Mouse (Mus musculus) forebrain, embryonic 15.5 days (tissue): ENCODE results near the gene Spata7. TPM values are rescaled to one million over a fixed set of nuclear protein-coding genes. Genes with fewer than 3 reads are reported as not detected.

Experiments used
- ATAC-seq: fragments of 200-750 bp; cut with Nextera tagmentation; replicated peaks from 2 replicates; pipeline ENCODE4 v1.8.0; 2017; ENCODE audit warnings: mild to moderate bottlenecking, moderate TSS enrichment, moderate library complexity
- H3K27ac ChIP-seq: fragments of 300-500 bp; sonication (generic); replicated peaks from 2 replicates; pipeline ENCODE4 v1.5.1; 2015; ENCODE audit warnings: mild to moderate bottlenecking, inconsistent platforms
- H3K27me3 ChIP-seq: fragments of 300-500 bp; sonication (generic); 2 replicates; pipeline ENCODE4 v1.6.1; 2015; ENCODE audit warnings: inconsistent platforms
- H3K36me3 ChIP-seq: fragments of 300-500 bp; sonication (generic); 2 replicates; pipeline ENCODE4 v1.6.1; 2015; ENCODE audit warnings: mild to moderate bottlenecking, inconsistent platforms
- H3K4me1 ChIP-seq: fragments of 300-500 bp; sonication (generic); 2 replicates; pipeline ENCODE4 v1.6.1; 2015; ENCODE audit warnings: inconsistent platforms
- H3K4me2 ChIP-seq: fragments of 300-500 bp; sonication (generic); replicated peaks from 2 replicates; pipeline ENCODE4 v1.6.1; 2015; ENCODE audit warnings: mild to moderate bottlenecking, inconsistent platforms
- H3K4me3 ChIP-seq: fragments of 300-500 bp; sonication (generic); 2 replicates; pipeline ENCODE4 v1.5.1; 2015; ENCODE audit warnings: mild to moderate bottlenecking, inconsistent platforms
- H3K9ac ChIP-seq: fragments of 300-500 bp; sonication (generic); replicated peaks from 2 replicates; pipeline ENCODE4 v1.6.1; 2015; ENCODE audit warnings: mild to moderate bottlenecking, inconsistent platforms
- H3K9me3 ChIP-seq: fragments of 300-500 bp; sonication (generic); 2 replicates; pipeline ENCODE4 v1.6.1; 2016; ENCODE audit warnings: inconsistent platforms
- WGBS: fragments of 180-500 bp; shearing (Covaris S2); methylation state at CpG from one replicate; pipeline ENCODE4 v1.1.7; 2015; ENCODE audit warnings: mixed read lengths; 5-methylcytosine and 5-hydroxymethylcytosine counted together
- polyA plus RNA-seq: library from polyadenylated mRNA; unstranded; fragments of >200 nt; fragmentation: Nextera tagmentation; extraction: Ambion mirVana; gene quantifications from 2 replicates; pipeline ENCODE4 v1.2.1, GENCODE M21; 2015

The Spata7 gene
- 27.7 and 29.5 TPM in 2 replicates for polyA plus RNA-seq

GRCm38 (mm10) chr12:98627392-98628259 lies at the start of gene Spata7:
Gene Spata7 (plus strand): TSS chr12:98628157.
- Histone ChIP-seq H3K4me3 (peak within 1 kb of the TSS; percentile 67), H3K27ac (peak within 1 kb of the TSS; percentile 61), H3K27me3 (no peaks in the 10 kb centered on the region), H3K9ac (peak within 1 kb of the TSS; percentile 78), H3K36me3 (no peaks in the 10 kb centered on the region; the same call in 1 of the 2 replicates), H3K9me3 (peaks cover 5% of the 10 kb centered on the region; the same call in 1 of the 2 replicates), H3K4me2 (peak within 1 kb of the TSS; percentile 68), H3K4me1 (peaks cover 12% of the 10 kb centered on the region)
- ATAC-seq, result peak; percentile 94
- 1% methylated on average over 32 of the region's 32 CpGs for WGBS

GRCm38 (mm10) chr12:98585302-98585701 lies 42.7 kb upstream of the Spata7 start:
- Histone ChIP-seq H3K27me3 (no peaks in the 10 kb centered on the region), H3K4me1 (no peaks in the 10 kb centered on the region), H3K9me3 (no peaks in the 10 kb centered on the region), H3K36me3 (no peaks in the 10 kb centered on the region), H3K4me3 (no peak overlapping the region), H3K4me2 (no peak overlapping the region), H3K27ac (no peak overlapping the region), H3K9ac (no peak overlapping the region)
- 36% methylated on average over 3 of the region's 3 CpGs for WGBS
- ATAC-seq, result no peak

- no peak overlapping the region for H3K9ac ChIP-seq
- no peaks in the 10 kb centered on the region for H3K36me3 ChIP-seq
- H3K4me1 ChIP-seq, result no peaks in the 10 kb centered on the region
- no peak for ATAC-seq
- H3K4me2 ChIP-seq, result no peak overlapping the region
- H3K27ac ChIP-seq, result no peak overlapping the region
- H3K27me3 ChIP-seq, result no peaks in the 10 kb centered on the region
- no peak overlapping the region for H3K4me3 ChIP-seq
- H3K9me3 ChIP-seq, result no peaks in the 10 kb centered on the region
- 73% methylated on average over 6 of the region's 6 CpGs for WGBS
Measured at GRCm38 (mm10) chr12:98588573-98588972, 39.4 kb upstream of the Spata7 start.

- Histone ChIP-seq H3K27me3 (no peaks in the 10 kb centered on the region), H3K4me2 (no peak overlapping the region), H3K9me3 (no peaks in the 10 kb centered on the region), H3K4me1 (no peaks in the 10 kb centered on the region), H3K27ac (no peak overlapping the region), H3K9ac (no peak overlapping the region), H3K4me3 (no peak overlapping the region), H3K36me3 (no peaks in the 10 kb centered on the region)
- 89% methylated on average over 2 of the region's 2 CpGs for WGBS
- ATAC-seq, result no peak
Measured at GRCm38 (mm10) chr12:98591016-98591415, 36.9 kb upstream of the Spata7 start.

- peaks cover 7% of the 10 kb centered on the region; the same call in 1 of the 2 replicates for H3K9me3 ChIP-seq
- H3K27me3 ChIP-seq, result no peaks in the 10 kb centered on the region
- WGBS, result 86% methylated on average over 5 of the region's 5 CpGs
- H3K9ac ChIP-seq, result no peak overlapping the region
- no peaks in the 10 kb centered on the region for H3K36me3 ChIP-seq
- peaks cover 11% of the 10 kb centered on the region for H3K4me1 ChIP-seq
- H3K4me2 ChIP-seq, result no peak overlapping the region
- no peak overlapping the region for H3K4me3 ChIP-seq
- no peak overlapping the region for H3K27ac ChIP-seq
- no peak for ATAC-seq
Measured at GRCm38 (mm10) chr12:98600861-98601260, 27.1 kb upstream of the Spata7 start.

- Histone ChIP-seq H3K4me3 (no peak overlapping the region), H3K4me2 (no peak overlapping the region; the same call in 1 of the 2 replicates), H3K4me1 (peaks cover 11% of the 10 kb centered on the region), H3K9me3 (peaks cover 7% of the 10 kb centered on the region; the same call in 1 of the 2 replicates), H3K27ac (no peak overlapping the region; the same call in 1 of the 2 replicates), H3K36me3 (no peaks in the 10 kb centered on the region), H3K9ac (no peak overlapping the region), H3K27me3 (no peaks in the 10 kb centered on the region)
- 37% methylated on average over 6 of the region's 6 CpGs for WGBS
- peak; percentile 85 for ATAC-seq
Measured at GRCm38 (mm10) chr12:98602114-98602513, 25.8 kb upstream of the Spata7 start.

- Histone ChIP-seq H3K4me1 (peaks cover 11% of the 10 kb centered on the region), H3K4me3 (no peak overlapping the region), H3K4me2 (no peak overlapping the region), H3K9me3 (no peaks in the 10 kb centered on the region), H3K27ac (no peak overlapping the region), H3K9ac (no peak overlapping the region), H3K36me3 (no peaks in the 10 kb centered on the region), H3K27me3 (no peaks in the 10 kb centered on the region)
- 78% methylated on average over 1 of the region's 1 CpGs for WGBS
- no peak for ATAC-seq
Measured at GRCm38 (mm10) chr12:98605264-98605663, 22.7 kb upstream of the Spata7 start.

- H3K9me3 ChIP-seq, result no peaks in the 10 kb centered on the region
- H3K4me3 ChIP-seq, result no peak overlapping the region
- no peak overlapping the region for H3K4me2 ChIP-seq
- WGBS, result 50% methylated on average over 5 of the region's 5 CpGs
- peaks cover 4% of the 10 kb centered on the region for H3K4me1 ChIP-seq
- no peak overlapping the region for H3K9ac ChIP-seq
- no peaks in the 10 kb centered on the region for H3K36me3 ChIP-seq
- H3K27me3 ChIP-seq, result no peaks in the 10 kb centered on the region
- ATAC-seq, result no peak
- H3K27ac ChIP-seq, result no peak overlapping the region
Measured at GRCm38 (mm10) chr12:98606595-98607290, 21.2 kb upstream of the Spata7 start.

GRCm38 (mm10) chr12:98610341-98610740 lies 17.6 kb upstream of the Spata7 start:
- no peak overlapping the region for H3K27ac ChIP-seq
- peaks cover 1% of the 10 kb centered on the region for H3K4me1 ChIP-seq
- H3K4me3 ChIP-seq, result no peak overlapping the region
- no peaks in the 10 kb centered on the region for H3K27me3 ChIP-seq
- ATAC-seq, result no peak
- H3K9ac ChIP-seq, result no peak overlapping the region
- H3K9me3 ChIP-seq, result no peaks in the 10 kb centered on the region
- 73% methylated on average over 3 of the region's 3 CpGs for WGBS
- H3K36me3 ChIP-seq, result no peaks in the 10 kb centered on the region
- no peak overlapping the region for H3K4me2 ChIP-seq

GRCm38 (mm10) chr12:98614910-98615508 lies 12.9 kb upstream of the Spata7 start:
- ATAC-seq, result 0 out of 2 replicates have a peak, but pooled peaks have one; percentile 38

GRCm38 (mm10) chr12:98615746-98616145 lies 12.2 kb upstream of the Spata7 start:
- 36% methylated on average over 5 of the region's 5 CpGs for WGBS
- no peak for ATAC-seq
- Histone ChIP-seq H3K9me3 (no peaks in the 10 kb centered on the region), H3K27me3 (no peaks in the 10 kb centered on the region), H3K4me3 (no peak overlapping the region), H3K27ac (no peak overlapping the region), H3K36me3 (no peaks in the 10 kb centered on the region), H3K9ac (no peak overlapping the region), H3K4me1 (peaks cover 6% of the 10 kb centered on the region), H3K4me2 (no peak overlapping the region)

More at GRCm38 (mm10) chr12:98614910-98615508, 12.9 kb upstream of the Spata7 start:
- WGBS, result 80% methylated on average over 3 of the region's 3 CpGs
- Histone ChIP-seq H3K4me3 (no peak overlapping the region), H3K36me3 (no peaks in the 10 kb centered on the region), H3K4me2 (no peak overlapping the region), H3K27me3 (no peaks in the 10 kb centered on the region), H3K27ac (no peak overlapping the region), H3K9ac (no peak overlapping the region), H3K4me1 (peaks cover 6% of the 10 kb centered on the region), H3K9me3 (no peaks in the 10 kb centered on the region)

- WGBS, result 48% methylated on average over 2 of the region's 2 CpGs
- Histone ChIP-seq H3K36me3 (no peaks in the 10 kb centered on the region), H3K9me3 (no peaks in the 10 kb centered on the region), H3K4me3 (no peak overlapping the region), H3K27me3 (no peaks in the 10 kb centered on the region), H3K4me1 (peaks cover 6% of the 10 kb centered on the region), H3K9ac (no peak overlapping the region), H3K27ac (no peak overlapping the region), H3K4me2 (no peak overlapping the region)
- ATAC-seq, result no peak
Measured at GRCm38 (mm10) chr12:98619496-98619895, 8.5 kb upstream of the Spata7 start.
